Mouse (Mus musculus) hindbrain, embryonic 15.5 days (tissue): Measurements from ENCODE around the gene Zranb3. TPM values are rescaled to one million over a fixed set of nuclear protein-coding genes. Genes with fewer than 3 reads are reported as not detected.

Experiments used
- ATAC-seq: fragments of 200-750 bp; cut with Nextera tagmentation; 2 replicates; pipeline ENCODE4 v1.8.0; 2017; ENCODE audit warnings: low read depth, moderate number of reproducible peaks, moderate TSS enrichment; ENCODE audit not compliant: low FRiP score
- H3K27ac ChIP-seq: fragments of 300-500 bp; sonication (generic); replicated peaks from 2 replicates; pipeline ENCODE4 v1.5.1; 2015; ENCODE audit warnings: mild to moderate bottlenecking, inconsistent platforms
- H3K27me3 ChIP-seq: fragments of 300-500 bp; sonication (generic); 2 replicates; pipeline ENCODE4 v1.6.1; 2015; ENCODE audit warnings: control low read depth, inconsistent platforms
- H3K36me3 ChIP-seq: fragments of 300-500 bp; sonication (generic); 2 replicates; pipeline ENCODE4 v1.6.1; 2015; ENCODE audit warnings: control low read depth, inconsistent platforms
- H3K4me1 ChIP-seq: fragments of 300-500 bp; sonication (generic); replicated peaks from 2 replicates; pipeline ENCODE4 v1.6.1; 2015; ENCODE audit warnings: control low read depth, inconsistent platforms
- H3K4me2 ChIP-seq: fragments of 300-500 bp; sonication (generic); 2 replicates; pipeline ENCODE4 v1.6.1; 2015; ENCODE audit warnings: moderate library complexity, mild to moderate bottlenecking, inconsistent platforms
- H3K4me3 ChIP-seq: fragments of 300-500 bp; sonication (generic); 2 replicates; pipeline ENCODE4 v1.5.1; 2015; ENCODE audit warnings: mild to moderate bottlenecking, inconsistent platforms
- H3K9ac ChIP-seq: fragments of 300-500 bp; sonication (generic); 2 replicates; pipeline ENCODE4 v1.6.1; 2015; ENCODE audit warnings: inconsistent platforms
- H3K9me3 ChIP-seq: fragments of 300-500 bp; sonication (generic); 2 replicates; pipeline ENCODE4 v1.6.1; 2016; ENCODE audit warnings: control low read depth, inconsistent platforms
- WGBS: fragments of 180-500 bp; shearing (Covaris S2); methylation state at CpG from one replicate; pipeline ENCODE4 v1.1.7; 2015; 5-methylcytosine and 5-hydroxymethylcytosine counted together
- polyA plus RNA-seq: library from polyadenylated mRNA; unstranded; fragments of >200 nt; fragmentation: Nextera tagmentation; extraction: Ambion mirVana; gene quantifications from 2 replicates; pipeline ENCODE4 v1.2.1, GENCODE M21; 2015

Zranb3 gene
- polyA plus RNA-seq, 1 experiment from 2014 or later = 3.6 TPM

- ATAC-seq = no peak
- Histone ChIP-seq H3K27me3 (no peaks in the 10 kb centered on the region), H3K27ac (no peak overlapping the region), H3K36me3 (no peaks in the 10 kb centered on the region), H3K4me1 (no peaks in the 10 kb centered on the region), H3K9me3 (no peaks in the 10 kb centered on the region), H3K4me2 (no peak overlapping the region), H3K9ac (no peak overlapping the region), H3K4me3 (no peak overlapping the region)
- 98% methylated on average over 4 of the region's 4 CpGs for WGBS
These were observed 45.6 kb downstream of the Zranb3 start for GRCm38 (mm10) chr1:128057269-128057668.

GRCm38 (mm10) chr1:128046920-128047319 is 55.9 kb downstream of the Zranb3 start:
- H3K36me3 ChIP-seq = no peaks in the 10 kb centered on the region
- H3K9ac ChIP-seq = no peak overlapping the region
- H3K27ac ChIP-seq = no peak overlapping the region
- H3K4me1 ChIP-seq = no peaks in the 10 kb centered on the region
- no peak for ATAC-seq
- no peak overlapping the region for H3K4me2 ChIP-seq
- WGBS = 95% methylated on average over 7 of the region's 7 CpGs
- H3K4me3 ChIP-seq = no peak overlapping the region
- H3K27me3 ChIP-seq = no peaks in the 10 kb centered on the region
- no peaks in the 10 kb centered on the region for H3K9me3 ChIP-seq

GRCm38 (mm10) chr1:128046455-128046854 is 56.4 kb downstream of the Zranb3 start:
- Histone ChIP-seq H3K9me3 (no peaks in the 10 kb centered on the region), H3K9ac (no peak overlapping the region), H3K4me2 (no peak overlapping the region), H3K36me3 (no peaks in the 10 kb centered on the region), H3K4me3 (no peak overlapping the region), H3K27me3 (no peaks in the 10 kb centered on the region), H3K4me1 (no peaks in the 10 kb centered on the region), H3K27ac (no peak overlapping the region)
- 93% methylated on average over 2 of the region's 2 CpGs for WGBS
- no peak for ATAC-seq

- Histone ChIP-seq H3K27ac (no peak overlapping the region), H3K36me3 (no peaks in the 10 kb centered on the region), H3K4me1 (no peaks in the 10 kb centered on the region), H3K9ac (no peak overlapping the region), H3K27me3 (no peaks in the 10 kb centered on the region), H3K9me3 (no peaks in the 10 kb centered on the region), H3K4me3 (no peak overlapping the region), H3K4me2 (no peak overlapping the region)
- WGBS = 96% methylated on average over 4 of the region's 4 CpGs
- ATAC-seq = no peak
These were observed 58.7 kb downstream of the Zranb3 start for GRCm38 (mm10) chr1:128044181-128044580.

GRCm38 (mm10) chr1:128036296-128036695 is 66.6 kb downstream of the Zranb3 start:
- H3K4me3 ChIP-seq = no peak overlapping the region
- WGBS = 92% methylated on average over 6 of the region's 6 CpGs
- no peaks in the 10 kb centered on the region for H3K36me3 ChIP-seq
- no peak overlapping the region for H3K4me2 ChIP-seq
- no peaks in the 10 kb centered on the region for H3K4me1 ChIP-seq
- H3K27me3 ChIP-seq = no peaks in the 10 kb centered on the region
- no peak for ATAC-seq
- no peak overlapping the region for H3K27ac ChIP-seq
- H3K9ac ChIP-seq = no peak overlapping the region
- no peaks in the 10 kb centered on the region for H3K9me3 ChIP-seq

- no peak overlapping the region for H3K4me2 ChIP-seq
- no peaks in the 10 kb centered on the region for H3K4me1 ChIP-seq
- H3K4me3 ChIP-seq = no peak overlapping the region
- WGBS = 100% methylated on average over 1 of the region's 1 CpGs
- no peak overlapping the region for H3K9ac ChIP-seq
- H3K27ac ChIP-seq = no peak overlapping the region
- no peak for ATAC-seq
- no peaks in the 10 kb centered on the region for H3K27me3 ChIP-seq
- no peaks in the 10 kb centered on the region for H3K36me3 ChIP-seq
- H3K9me3 ChIP-seq = no peaks in the 10 kb centered on the region
These were observed 70.7 kb downstream of the Zranb3 start for GRCm38 (mm10) chr1:128032123-128032522.

GRCm38 (mm10) chr1:128031524-128031923 is 71.3 kb downstream of the Zranb3 start:
- Histone ChIP-seq H3K27me3 (no peaks in the 10 kb centered on the region), H3K9ac (no peak overlapping the region), H3K4me3 (no peak overlapping the region), H3K36me3 (no peaks in the 10 kb centered on the region), H3K4me1 (no peaks in the 10 kb centered on the region), H3K27ac (no peak overlapping the region), H3K9me3 (no peaks in the 10 kb centered on the region), H3K4me2 (no peak overlapping the region)
- WGBS = 93% methylated on average over 2 of the region's 2 CpGs
- ATAC-seq = no peak

GRCm38 (mm10) chr1:128024363-128025114 is 78.3 kb downstream of the Zranb3 start:
- no peaks in the 10 kb centered on the region for H3K27me3 ChIP-seq
- no peak for ATAC-seq
- H3K9ac ChIP-seq = no peak overlapping the region
- no peaks in the 10 kb centered on the region for H3K4me1 ChIP-seq
- H3K27ac ChIP-seq = no peak overlapping the region
- 96% methylated on average over 4 of the region's 4 CpGs for WGBS
- no peak overlapping the region for H3K4me3 ChIP-seq
- no peaks in the 10 kb centered on the region for H3K9me3 ChIP-seq
- no peaks in the 10 kb centered on the region for H3K36me3 ChIP-seq
- no peak overlapping the region for H3K4me2 ChIP-seq

- Histone ChIP-seq H3K27me3 (no peaks in the 10 kb centered on the region), H3K4me2 (no peak overlapping the region), H3K36me3 (no peaks in the 10 kb centered on the region), H3K27ac (no peak overlapping the region), H3K4me3 (no peak overlapping the region), H3K4me1 (no peaks in the 10 kb centered on the region), H3K9ac (no peak overlapping the region), H3K9me3 (no peaks in the 10 kb centered on the region)
- 0 out of 2 replicates have a peak, but pooled peaks have one; percentile 59 for ATAC-seq
- 51% methylated on average over 2 of the region's 2 CpGs for WGBS
These were observed 82.7 kb downstream of the Zranb3 start for GRCm38 (mm10) chr1:128020001-128020770.

- no peak for ATAC-seq
- 45% methylated on average over 6 of the region's 6 CpGs for WGBS
These were observed 86.8 kb downstream of the Zranb3 start for GRCm38 (mm10) chr1:128016035-128016492.

GRCm38 (mm10) chr1:128013698-128014386 is 89.0 kb downstream of the Zranb3 start:
- Histone ChIP-seq H3K9me3 (no peaks in the 10 kb centered on the region), H3K27me3 (no peaks in the 10 kb centered on the region), H3K36me3 (no peaks in the 10 kb centered on the region), H3K4me3 (no peak overlapping the region), H3K27ac (no peak overlapping the region), H3K4me1 (no peaks in the 10 kb centered on the region), H3K9ac (no peak overlapping the region), H3K4me2 (no peak overlapping the region)
- 87% methylated on average over 4 of the region's 4 CpGs for WGBS
- ATAC-seq = no peak

More at GRCm38 (mm10) chr1:128016035-128016492, 86.8 kb downstream of the Zranb3 start:
- H3K4me3 ChIP-seq = no peak overlapping the region
- H3K27me3 ChIP-seq = no peaks in the 10 kb centered on the region
- no peaks in the 10 kb centered on the region for H3K36me3 ChIP-seq
- no peaks in the 10 kb centered on the region for H3K9me3 ChIP-seq
- H3K4me1 ChIP-seq = no peaks in the 10 kb centered on the region
- H3K4me2 ChIP-seq = no peak overlapping the region
- no peak overlapping the region for H3K27ac ChIP-seq
- no peak overlapping the region for H3K9ac ChIP-seq

GRCm38 (mm10) chr1:128009751-128010150 is 93.1 kb downstream of the Zranb3 start:
- ATAC-seq = no peak
- no peak overlapping the region for H3K9ac ChIP-seq
- no peak overlapping the region for H3K4me2 ChIP-seq
- H3K36me3 ChIP-seq = no peaks in the 10 kb centered on the region
- 82% methylated on average over 2 of the region's 2 CpGs for WGBS
- H3K27me3 ChIP-seq = no peaks in the 10 kb centered on the region
- H3K9me3 ChIP-seq = no peaks in the 10 kb centered on the region
- H3K4me1 ChIP-seq = no peaks in the 10 kb centered on the region
- H3K4me3 ChIP-seq = no peak overlapping the region
- 0 out of 2 replicates have a peak overlapping the region, but pooled peaks have one; percentile 20 for H3K27ac ChIP-seq
